Mouse (Mus musculus): ENCODE measurements around the gene Bcl2l15.

The Bcl2l15 gene

DNA sequence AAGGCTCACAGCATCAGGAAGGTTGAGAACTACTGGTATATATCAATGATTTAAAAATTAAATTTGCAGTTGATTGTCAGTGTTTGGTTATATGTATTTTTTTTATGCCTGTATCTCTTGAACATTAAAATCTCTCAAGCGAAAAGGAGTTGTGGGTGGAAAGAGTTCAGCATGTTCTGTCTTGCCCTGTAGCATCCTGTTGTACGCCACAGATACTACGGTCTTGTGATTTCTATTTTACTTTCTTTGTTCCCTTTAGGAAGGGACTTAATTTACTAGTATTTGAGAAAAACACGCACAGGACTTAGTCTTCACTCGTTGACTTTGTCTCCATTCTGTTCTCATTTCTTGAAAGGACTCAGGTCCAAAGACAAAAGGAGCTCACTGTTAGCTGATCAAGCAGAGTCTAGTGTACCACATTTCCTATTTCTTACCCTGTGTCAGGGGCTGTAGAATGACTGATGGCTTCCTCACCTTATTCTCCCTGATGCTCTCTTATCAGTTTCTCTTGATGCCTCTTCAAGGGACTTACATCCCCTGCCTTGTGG, 35.1 kb downstream of the Bcl2l15 start:
- no peak for DNase-seq (ENCODE audit: low read depth, low spot score)

DNA sequence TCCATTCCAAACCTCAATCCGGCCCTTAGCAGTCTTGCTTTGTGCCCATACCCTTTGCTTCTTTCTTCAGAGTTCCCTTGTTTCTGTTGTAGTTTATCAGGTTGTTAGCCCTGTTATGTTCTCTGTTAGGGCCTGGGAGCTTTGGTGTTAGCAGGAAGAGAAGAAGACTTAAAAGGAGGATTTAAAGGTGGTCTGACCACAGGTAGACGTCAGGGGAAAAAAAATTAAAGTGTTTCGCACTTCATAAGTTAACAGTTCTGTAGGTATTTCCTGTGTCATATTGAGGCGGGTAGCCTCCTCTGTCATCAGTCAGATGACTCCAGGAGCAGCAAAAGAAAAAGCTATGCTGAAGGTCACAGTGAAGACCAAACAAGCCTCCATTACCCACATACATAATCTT, 35.6 kb downstream of the Bcl2l15 start:
- DNase-seq (ENCODE audit: low read depth, low spot score): no peak

DNA sequence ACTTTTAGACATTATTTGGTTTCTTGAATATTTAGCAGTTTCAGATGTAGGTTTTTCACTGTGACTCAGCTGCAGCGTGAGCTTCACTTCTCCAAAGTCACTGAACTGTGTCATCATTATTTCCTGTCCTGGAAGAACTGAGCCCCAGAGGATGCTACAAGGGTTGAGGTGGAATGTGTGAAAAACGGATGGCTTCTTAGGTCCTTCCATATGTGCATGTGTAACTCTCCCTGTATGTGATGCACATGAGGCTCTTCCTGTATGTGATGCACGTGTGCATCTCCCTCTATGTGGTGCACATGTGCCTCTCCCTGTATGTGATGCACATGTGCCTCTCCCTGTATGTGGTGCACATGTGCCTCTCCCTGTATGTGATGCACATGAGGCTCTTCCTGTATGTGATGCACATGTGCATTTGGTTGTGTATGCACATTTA, 40.3 kb downstream of the Bcl2l15 start:
- no peak for DNase-seq (ENCODE audit: low read depth, low spot score)

DNA sequence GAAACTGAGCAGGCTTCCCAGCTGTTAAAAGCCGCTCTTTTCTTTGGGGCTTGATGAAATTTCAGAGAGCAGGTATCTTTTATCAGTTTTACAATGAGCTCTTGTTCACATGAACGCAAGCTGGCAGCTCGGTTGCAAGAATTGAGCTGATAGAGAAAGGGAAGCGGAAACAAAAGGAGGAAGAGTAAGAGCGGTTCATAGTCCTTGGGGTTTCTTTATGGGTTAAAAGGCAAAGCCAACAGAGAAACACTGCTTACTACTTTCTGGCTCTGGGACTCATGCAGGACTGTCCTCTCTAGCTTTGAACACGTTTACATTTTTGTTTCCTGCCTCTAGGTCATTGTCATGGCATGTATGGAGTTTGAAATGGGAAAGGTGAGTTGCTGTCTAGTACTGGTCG, 41.9 kb downstream of the Bcl2l15 start:
- DNase-seq (ENCODE audit: low read depth, low spot score): no peak

DNA sequence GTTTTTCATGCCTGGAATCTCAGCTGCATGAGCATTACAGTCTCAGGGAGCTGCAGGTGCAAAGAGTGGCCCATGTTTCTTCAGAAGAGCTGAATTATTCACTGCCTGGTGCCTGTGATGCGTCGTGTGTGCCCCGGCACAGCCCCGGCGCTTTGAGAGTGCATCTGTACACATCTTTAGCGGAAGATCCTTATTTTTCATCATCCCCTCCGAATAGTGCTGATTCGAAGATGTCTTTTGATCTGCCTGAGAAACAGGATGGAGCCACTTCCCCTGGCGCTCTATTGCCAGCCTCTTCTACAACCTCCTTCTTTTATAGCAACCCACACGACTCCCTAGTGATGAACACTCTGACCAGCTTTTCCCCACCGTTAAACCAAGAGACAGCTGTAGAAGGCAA, 53.5 kb downstream of the Bcl2l15 start:
- no peak for DNase-seq (ENCODE audit: low read depth, low spot score)

DNA sequence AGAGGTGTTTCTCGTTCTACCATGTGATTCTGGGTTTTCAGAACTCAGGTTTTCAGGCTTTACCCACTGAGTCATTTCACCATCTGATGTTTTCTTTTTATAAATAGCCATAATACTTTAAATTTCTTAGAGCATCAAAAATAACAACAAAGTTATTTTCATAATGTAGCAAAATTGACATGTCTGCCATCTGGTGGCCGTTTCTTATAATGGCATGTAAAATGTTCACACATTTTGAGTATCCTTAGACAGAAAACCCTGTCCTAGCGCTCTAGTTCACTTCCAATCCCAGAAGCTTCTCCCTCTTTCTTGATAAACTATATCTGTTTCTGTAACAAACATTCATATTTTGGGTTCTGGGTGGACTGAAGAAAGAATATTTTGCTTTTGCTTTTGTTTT, 55.2 kb downstream of the Bcl2l15 start:
- peak; percentile 12 for DNase-seq (ENCODE audit: low read depth, low spot score)

DNA sequence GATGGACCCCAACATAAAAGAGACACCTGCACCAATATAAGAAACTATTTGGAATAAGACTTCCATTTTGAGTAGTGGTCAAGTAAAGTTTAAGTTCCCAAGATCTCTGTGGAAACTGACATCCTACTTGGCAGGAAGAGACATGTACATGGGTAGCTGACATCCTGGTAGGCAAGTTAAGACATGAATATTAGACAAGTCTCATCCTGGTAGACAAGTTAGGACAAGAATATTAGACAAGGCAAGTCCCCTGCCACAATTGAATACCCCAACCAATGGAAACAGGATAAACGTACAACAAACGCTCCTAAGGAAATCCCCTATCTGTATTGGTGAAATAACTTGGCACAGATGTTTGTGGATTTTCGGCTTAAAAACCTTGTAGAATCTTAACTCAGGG, 61.0 kb downstream of the Bcl2l15 start:
- no peak for DNase-seq (ENCODE audit: low read depth, low spot score)
